Comparison of ENCODE assay signal across 16 mouse cellular contexts in genomic region chr3:127909941-127910340, GRCm38 (mm10).
"Had no signal": no experiment of that assay in that cellular context is flagged by ENCODE, and none has a peak within 500 bp of the region (broad histone marks: within the 10 kb centered on the region; RNA-seq: fewer than 3 reads in every experiment).

No protein-coding gene starts in this region.

- H3K27ac ChIP-seq: limb, embryonic 12.5 days; limb, embryonic 15.5 days; liver, embryonic 14.5 days; macrophage; midbrain, embryonic 13.5 days; stomach, postnatal 0 days had no signal

- H3K27me3 ChIP-seq: limb, embryonic 12.5 days; limb, embryonic 15.5 days; midbrain, embryonic 13.5 days had no signal

- H3K36me3 ChIP-seq: limb, embryonic 12.5 days; limb, embryonic 15.5 days; midbrain, embryonic 13.5 days had no signal

- DNase-seq: kidney, adult 18-20 months; kidney, adult 9 months; kidney, postnatal 14 days; kidney, postnatal 4 days; left cerebral cortex, postnatal 4 days; liver, postnatal 0 days; lung, embryonic 14.5 days; thymus, postnatal 25 days had no signal

- H3K9me3 ChIP-seq: limb, embryonic 15.5 days had no signal

- H3K4me2 ChIP-seq: limb, embryonic 12.5 days; limb, embryonic 15.5 days; liver, embryonic 11.5 days; lung, embryonic 14.5 days; midbrain, embryonic 13.5 days had no signal

- H3K4me3 ChIP-seq: limb, embryonic 12.5 days; limb, embryonic 15.5 days; midbrain, embryonic 13.5 days had no signal

- H3K9ac ChIP-seq: limb, embryonic 12.5 days; limb, embryonic 15.5 days; liver, embryonic 14.5 days; liver, postnatal 0 days; lung, embryonic 14.5 days; midbrain, embryonic 13.5 days had no signal

- H3K4me1 ChIP-seq: limb, embryonic 12.5 days; midbrain, embryonic 13.5 days had no signal

- ATAC-seq: liver, postnatal 0 days; lung, postnatal 0 days; midbrain, embryonic 13.5 days had no signal
